Mouse (Mus musculus) Muller cell, postnatal 12 days (primary cell): ENCODE measurements around the gene Gm7247.
A peak's percentile ranks its signal among the peaks of the same experiment; 100 is the strongest.
"Not testable (repeated sequence)": the region's sequence is repeated elsewhere in the genome, so short reads cannot be mapped to it uniquely, and the experiment has no call there.

Experiments
- DNase-seq: peaks from one replicate; pipeline ENCODE4 v3.0.0-alpha.2; 2015; ENCODE audit errors: inconsistent ontology term

Gene Gm7247

DNA sequence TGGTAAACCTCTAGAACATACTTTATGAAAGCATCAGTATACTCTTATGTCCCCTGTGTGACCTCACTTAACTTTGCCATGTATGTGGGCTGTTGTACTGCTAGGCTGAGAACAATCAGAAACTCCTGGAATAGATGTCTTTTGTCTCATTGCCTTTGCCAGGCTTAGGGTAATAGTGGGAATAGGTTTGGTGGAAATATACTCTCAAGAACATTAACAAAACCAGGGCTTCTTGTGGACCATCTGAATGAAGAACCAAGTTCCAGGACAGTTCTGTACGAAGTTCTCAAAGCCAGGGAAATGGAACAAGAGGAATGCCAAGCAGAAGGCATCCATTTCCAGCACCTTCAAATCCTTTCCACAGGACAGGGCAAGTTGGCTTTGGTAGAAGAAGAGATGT is at the start of gene Gm7247:
Gene Gm7247 (plus strand): TSS at position 301 of the 400 bp plus-strand sequence.
- no peak for DNase-seq

DNA sequence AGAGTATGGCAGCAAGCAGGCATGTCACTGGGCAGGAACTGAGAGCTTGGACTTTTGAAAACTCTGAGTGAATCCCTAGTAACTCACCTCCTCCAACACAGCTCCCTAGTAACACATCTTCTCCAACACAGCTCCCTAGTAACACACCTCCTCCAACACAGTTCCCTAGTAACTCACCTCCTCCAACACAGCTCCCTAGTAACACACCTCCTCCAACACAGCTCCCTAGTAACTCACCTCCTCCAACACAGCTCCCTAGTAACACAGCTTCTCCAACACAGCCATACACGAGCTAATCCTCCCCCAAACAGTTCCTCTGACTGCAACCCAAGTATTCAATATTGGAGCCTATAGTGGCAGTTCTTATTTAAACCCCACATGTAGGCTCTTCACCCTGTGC is 37.6 kb upstream of the Gm7247 start:
- DNase-seq, result no peak

DNA sequence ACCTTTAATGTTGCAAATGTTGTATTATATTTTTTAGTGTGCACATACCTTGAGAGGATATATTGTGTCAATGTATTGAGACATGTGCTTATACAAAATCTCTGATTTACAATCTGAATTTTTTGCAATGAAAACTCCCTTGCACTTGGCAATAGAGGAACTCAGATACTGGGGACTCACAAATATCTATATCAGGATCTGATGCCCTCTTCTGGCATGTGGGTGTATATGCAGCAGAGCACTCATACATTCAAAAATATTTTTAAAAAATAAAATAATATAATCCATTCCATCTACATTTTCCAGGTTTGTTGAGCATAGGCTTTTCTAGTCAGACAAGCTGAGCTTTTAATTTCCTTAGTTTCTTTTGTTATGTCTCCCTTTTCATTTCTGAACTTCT is 15.5 kb upstream of the Gm7247 start:
- no peak for DNase-seq

DNA sequence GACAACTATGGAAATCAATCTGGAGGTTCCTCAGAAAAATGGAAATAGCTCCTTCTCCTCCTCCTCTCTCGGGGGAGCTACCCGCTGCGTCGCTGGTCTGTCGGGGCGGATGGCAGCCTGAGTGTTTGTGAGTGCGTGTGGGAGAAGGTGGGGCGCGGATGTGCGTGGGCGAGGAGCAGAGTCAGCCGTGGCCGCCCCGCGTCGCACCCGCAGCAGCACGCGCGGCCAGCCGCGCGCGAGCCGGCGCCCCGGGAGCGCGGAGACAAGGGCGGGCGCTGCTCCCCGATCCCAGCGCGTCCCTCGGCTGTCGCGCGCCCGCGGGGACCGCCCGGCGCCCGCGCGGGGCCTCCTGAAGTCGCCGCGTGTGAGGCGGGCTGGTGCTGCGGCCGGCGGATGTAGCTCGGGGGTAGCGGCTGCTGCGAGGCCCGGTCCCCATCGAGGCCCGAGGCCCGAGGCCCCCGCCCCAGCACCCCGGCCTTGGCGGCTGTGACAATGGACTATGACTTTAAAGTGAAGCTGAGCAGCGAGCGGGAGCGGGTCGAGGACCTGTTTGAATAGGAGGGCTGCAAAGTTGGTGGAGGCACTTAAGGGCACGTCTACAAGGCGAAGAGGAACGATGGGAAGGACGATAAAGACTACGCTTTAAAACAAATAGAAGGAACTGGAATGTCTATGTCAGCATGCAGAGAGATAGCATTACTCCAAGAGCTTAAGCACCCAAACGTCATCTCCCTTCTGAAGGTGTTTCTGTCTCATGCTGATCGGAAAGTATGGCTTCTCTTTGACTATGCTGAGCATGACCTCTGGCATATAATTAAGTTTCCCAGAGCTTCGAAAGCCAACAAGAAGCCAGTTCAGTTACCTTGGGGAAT is 3.2 kb upstream of the Gm7247 start:
- peak; percentile 43 for DNase-seq

GRCm38 (mm10) chr14:51382805-51383204 is 21.2 kb downstream of the Gm7247 start:
- DNase-seq, result no peak

DNA sequence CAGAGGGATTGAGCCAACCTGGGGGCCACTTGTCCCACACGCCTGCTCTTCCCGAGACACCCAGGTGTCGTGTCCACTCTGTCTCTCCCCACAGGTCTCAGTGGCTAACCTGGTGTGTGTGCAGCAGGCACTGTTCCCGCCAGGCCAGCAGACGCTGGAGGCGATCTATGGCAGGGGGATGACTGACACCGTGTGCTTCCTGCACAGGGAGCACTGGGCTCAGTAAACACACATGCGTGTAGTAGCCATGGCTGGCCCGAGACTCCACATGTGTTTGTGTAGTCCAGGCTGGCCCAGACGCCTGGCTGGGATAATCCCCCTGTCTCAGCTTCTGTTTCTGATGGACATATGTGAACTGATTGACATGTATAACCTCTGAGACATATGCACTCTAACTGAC is 22.8 kb downstream of the Gm7247 start:
- no peak for DNase-seq

GRCm38 (mm10) chr14:51385741-51386140 is 24.2 kb downstream of the Gm7247 start:
- no peak for DNase-seq

DNA sequence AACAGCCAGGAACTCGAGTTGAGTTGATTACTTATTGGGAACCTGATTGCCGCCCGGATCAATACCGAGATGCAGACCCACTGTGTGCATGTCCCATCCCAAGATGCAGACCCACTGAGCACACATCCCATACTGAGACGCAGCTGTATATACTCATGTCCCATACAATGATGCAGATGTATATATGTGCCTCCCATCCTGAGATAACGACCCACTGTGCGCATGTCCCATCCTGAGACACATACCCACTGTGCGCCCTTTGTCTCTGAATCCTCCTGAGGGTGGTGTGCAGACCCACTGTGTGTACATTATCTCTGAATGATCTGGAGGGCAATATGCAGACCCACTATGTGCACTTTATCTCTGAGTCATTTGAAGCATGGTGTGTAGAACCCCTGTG is 26.2 kb downstream of the Gm7247 start:
- DNase-seq, result no peak

DNA sequence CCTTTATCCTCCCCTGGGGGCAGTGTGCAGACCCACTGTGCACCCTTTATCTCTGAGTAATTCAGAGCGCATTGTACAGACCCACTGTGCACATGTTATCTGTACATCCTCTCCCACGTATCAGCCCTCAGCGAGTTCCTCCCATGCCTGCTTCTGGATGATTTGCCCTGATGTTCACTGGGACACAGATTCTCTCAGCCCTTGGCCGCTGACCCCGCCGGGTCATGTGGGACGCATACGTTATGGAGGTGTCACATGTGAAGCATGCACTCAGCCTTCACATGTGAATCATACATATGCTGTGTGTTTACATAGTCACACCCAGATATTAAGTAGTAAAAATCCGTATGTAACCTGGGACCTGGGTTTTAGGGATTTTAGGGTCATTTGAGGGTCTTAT is 26.7 kb downstream of the Gm7247 start:
- DNase-seq, result no peak

DNA sequence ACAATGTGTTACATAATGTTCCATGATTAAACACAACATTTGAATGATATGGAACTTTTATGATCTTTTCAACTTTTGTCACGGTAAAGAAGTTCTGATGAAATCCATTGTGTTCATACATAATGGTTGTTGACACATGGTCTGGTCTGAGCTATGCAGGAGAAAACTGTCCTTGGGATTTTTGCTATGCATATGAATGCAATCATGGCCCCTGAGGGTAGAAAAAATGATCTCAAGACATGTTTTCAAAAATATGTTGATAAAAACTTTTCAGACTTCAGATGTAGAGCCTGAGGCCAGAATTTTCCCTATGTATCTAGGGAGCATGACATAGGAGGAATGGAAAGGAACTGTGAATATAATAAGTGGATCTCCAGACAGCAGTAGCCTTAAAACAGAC is 49.0 kb downstream of the Gm7247 start, which contains the start of gene Vmn2r88:
Gene Vmn2r88 (plus strand): TSS at position 301 of the 400 bp plus-strand sequence.
- DNase-seq, result no peak

DNA sequence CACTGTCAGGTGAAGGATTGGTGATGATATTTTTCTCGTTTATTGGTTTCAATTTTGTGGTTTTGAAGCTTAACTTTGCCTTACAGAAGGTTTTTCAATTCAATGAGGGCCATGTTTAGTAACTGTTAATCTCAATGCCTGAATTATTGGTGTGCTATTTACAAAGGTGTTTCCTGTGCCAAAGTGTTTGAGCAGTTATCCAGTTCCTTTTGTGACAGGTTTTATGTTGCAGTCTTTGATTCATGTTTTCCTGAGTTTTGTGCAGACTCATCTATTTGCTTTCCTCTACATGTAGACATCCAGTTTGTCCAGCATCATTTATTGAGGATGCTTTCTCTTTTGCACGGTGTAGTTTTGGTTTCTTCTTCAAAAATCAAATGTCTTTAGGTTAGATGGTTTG is 62.3 kb downstream of the Gm7247 start:
- DNase-seq, result no peak

DNA sequence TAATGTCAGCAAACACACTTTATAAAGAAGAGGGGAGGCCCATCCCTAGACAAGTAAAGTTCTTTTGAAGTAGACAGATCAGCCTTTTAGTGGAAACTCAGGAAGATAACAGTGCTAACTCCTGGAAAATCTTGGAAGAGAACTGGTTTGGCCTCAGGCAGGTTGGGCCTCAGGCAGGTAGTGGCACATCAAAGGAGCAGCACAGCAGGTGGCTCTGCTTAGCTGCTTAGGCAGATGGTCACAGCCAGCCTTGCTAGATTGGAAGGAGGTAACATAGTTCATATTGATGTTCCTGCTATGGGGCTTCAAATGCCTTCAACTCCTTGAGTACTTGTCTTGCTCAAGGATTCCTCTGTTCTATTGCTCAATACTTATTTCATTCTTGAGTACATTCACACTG is 68.6 kb downstream of the Gm7247 start:
- not testable (repeated sequence) for DNase-seq

DNA sequence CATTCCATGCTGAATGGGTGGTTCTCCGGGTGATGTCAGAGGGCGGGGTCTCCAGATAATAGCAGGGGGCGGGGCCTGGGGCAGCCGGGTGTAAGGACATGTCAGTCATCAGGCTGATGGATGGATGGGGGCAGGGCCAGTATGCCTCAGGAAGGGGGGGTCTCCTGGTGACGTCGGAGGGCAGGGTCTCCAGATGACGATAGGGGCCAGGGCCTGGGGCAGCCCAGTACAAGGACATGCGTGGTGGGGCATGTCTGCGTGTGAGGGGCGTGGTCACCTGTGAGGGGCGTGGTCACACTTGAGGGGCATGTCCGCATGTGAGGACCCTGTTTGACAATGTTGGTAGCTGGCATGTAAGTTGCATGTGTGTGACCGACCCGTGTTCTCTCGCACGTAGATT is 73.0 kb downstream of the Gm7247 start:
- DNase-seq, result no peak

- DNase-seq, result no peak
Observed at GRCm38 (mm10) chr14:51435020-51435419, 73.5 kb downstream of the Gm7247 start.

- DNase-seq, result no peak
Observed at GRCm38 (mm10) chr14:51438955-51439354, 77.4 kb downstream of the Gm7247 start.

- DNase-seq, result not testable (repeated sequence)
Observed at GRCm38 (mm10) chr14:51451557-51451956, 90.0 kb downstream of the Gm7247 start, which contains the start of gene Vmn2r89. TSS of gene Vmn2r89 (plus strand) at chr14:51451857.

GRCm38 (mm10) chr14:51480278-51480677 is 118.7 kb downstream of the Gm7247 start:
- DNase-seq, result not testable (repeated sequence)

DNA sequence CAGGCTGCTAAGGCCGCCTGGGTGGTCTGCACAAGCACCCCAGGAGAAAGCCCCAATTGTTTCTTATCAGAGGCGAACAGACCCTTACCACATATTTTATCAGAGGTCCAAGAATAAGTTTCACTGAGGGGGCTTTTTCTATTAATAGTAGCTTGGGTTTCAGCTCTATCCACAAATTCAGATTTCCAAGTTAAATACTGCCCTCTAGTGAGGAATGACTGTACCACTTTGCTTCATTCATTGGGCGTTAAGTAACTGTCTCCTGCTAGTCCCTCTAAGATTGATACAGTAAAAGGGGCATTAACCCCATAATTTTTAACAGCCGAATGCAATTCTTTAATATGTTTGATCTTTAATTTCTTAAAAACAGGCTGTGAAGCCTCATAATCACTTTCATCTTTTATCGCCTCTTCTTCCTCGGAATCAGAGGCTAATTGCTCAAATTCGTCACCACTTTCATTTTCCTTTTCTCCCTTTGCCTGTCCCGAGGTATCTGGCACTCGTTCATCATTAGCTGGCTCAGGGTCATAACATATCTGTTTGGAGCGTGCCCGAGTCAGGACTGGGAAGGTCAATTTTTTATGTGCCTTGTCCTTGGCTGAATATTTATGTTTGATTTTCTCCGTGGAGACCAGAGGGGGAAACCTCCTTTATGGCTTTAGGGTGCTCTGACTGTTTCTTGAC is 119.9 kb downstream of the Gm7247 start:
- DNase-seq, result not testable (repeated sequence)

DNA sequence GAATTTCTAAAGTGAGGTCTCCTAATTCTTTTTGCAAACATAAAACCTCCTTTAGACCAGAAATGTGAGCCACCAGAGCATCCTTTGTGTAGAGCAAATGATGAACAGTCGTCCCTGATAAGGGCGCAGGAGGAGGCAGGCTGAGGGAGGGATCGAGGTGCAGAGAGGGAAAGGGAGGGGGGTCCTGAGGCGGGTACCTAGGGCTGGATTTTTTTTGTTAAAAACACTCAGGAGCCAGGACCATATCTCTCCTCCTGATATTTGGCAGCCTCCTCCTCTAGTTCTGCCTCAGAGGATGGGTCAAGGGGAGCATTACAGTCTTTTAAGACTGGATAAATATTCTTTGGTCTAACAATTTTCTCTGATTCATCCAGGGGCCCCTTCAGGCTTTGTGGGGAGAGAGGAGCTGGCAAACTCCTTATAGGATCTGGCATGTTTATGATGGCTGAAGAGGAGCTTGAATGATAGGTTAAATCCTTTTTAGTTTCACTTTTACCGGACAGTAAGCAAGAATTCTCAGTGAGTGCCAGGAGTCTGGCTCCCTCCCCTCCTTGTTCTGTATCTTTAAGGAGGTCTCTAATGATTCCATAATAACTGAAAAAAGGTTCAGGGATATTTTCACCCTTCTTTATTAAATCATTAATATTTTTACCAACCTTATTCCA is 120.6 kb downstream of the Gm7247 start:
- DNase-seq, result no peak

GRCm38 (mm10) chr14:51482971-51483381 is 121.4 kb downstream of the Gm7247 start:
- DNase-seq, result not testable (repeated sequence)

DNA sequence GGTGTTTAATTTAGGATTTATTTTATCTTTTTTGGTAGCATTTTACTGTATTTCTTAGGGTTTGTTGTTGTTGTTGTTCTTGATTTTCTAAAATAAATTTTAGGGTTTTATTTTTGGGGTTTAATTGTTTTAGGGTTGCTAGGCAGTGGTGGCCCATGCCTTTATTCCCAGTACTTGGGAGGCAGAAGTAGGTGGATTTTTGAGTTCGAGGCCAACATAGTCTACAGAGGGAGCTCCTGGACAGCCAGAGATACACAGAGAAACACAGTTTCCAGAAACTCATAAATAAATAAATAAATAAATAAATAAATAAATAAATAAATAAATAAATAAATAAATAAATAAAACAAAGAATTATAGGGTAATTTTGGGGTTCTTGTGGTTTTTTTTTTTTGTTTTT is 122.1 kb downstream of the Gm7247 start:
- no peak for DNase-seq

DNA sequence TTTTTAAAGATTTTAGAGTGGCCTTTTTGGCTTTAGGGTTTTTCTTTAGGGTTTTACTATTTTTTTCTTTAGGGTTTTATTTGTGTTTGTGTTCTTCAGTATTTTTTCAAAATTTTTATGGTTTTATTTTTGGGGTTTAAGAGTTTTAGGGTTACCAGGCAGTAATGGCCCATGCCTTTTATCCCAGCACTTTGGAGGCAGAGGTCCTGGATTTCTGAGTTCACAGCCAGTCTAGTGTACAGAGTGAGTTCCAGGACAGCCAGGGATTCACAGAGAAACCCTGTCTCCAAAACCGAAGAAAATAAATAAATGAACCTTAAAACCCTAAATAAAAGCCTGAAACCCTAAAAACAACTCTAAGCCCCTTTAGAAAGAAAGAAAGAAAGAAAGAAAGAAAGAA is 124.6 kb downstream of the Gm7247 start:
- no peak for DNase-seq
